Mouse (Mus musculus): ENCODE results near the gene Muc1. TPM values are rescaled to one million over a fixed set of nuclear protein-coding genes. Genes with fewer than 3 reads are reported as not detected.

Muc1 gene
- polyA plus RNA-seq, 1 experiment = 38.3 TPM

DNA sequence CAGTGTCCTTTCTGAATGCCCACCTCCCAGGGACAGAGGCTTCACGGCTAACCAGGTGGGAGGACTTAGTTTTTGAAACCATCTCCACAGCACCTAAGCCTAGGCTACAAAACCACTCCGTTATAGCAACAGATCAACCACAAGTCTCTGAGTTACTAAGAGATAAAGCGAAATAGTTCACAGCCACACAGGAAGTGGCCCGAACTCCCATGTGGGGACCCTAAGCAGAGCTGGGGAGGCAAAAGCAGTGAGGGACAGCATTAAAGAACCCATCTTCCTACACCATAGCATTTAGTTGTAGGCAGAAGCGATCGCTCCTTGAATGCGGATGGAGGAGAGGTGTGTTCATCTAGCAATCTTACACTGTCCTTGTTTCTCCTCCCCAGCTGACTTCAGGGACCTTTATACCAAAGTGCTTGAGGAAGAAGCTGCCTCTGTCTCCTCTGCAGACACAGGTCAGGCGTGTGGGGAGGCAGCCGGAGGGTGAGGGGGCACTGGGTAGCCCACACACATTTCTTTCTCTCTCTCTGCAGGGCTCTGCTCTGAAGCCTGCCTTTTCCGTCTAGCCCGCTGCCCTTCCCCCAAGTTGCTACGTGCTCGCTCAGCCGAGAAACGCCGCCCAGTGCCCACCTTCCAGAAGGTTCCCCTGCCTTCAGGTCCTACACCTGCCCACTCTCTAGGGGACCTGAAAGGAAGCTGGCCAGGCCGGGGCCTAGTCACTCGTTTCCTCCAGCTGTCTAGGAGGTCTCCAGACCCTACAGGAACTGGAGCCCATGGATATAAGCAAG lies 41.0 kb upstream of the Muc1 start:
- Histone ChIP-seq H3K36me3 (ENCODE audit: control insufficient read depth, insufficient read depth, low read length) (no peaks in the 10 kb centered on the region), H3K4me1 (ENCODE audit: control insufficient read depth, insufficient read depth, low read length) (peaks cover 12% of the 10 kb centered on the region), H3K4me3 (ENCODE audit: control insufficient read depth, low read depth, low read length) (no peak overlapping the region)

DNA sequence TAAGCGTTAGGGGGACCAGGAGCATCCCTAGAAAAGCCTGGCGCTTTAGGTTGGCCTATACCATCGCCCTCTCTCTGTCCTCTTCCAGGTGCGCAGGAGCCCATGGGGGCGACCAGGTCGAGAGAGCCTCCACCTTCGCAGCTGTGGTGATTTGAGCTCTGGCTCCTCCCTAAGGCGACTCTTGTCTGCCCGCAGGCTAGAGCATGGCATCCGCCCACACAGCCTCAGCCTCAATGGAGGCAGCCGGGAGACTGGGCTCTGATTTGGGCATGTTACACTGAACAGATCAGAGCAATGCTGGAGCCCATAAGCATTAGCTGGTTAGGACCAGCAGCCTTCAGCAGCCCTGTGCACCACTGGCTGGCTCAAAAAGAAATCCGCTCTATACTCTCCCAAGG lies 40.4 kb upstream of the Muc1 start:
- Histone ChIP-seq H3K4me1 (ENCODE audit: control insufficient read depth, insufficient read depth, low read length) (peaks cover 10% of the 10 kb centered on the region), H3K36me3 (ENCODE audit: control insufficient read depth, insufficient read depth, low read length) (no peaks in the 10 kb centered on the region), H3K4me3 (ENCODE audit: control insufficient read depth, low read depth, low read length) (no peak overlapping the region), H3K27ac (ENCODE audit: control insufficient read depth, insufficient read depth, low read depth, low read length) (no peak overlapping the region), H3K27me3 (ENCODE audit: control insufficient read depth, insufficient read depth, low read length) (no peaks in the 10 kb centered on the region)
- TF ChIP-seq POLR2A (IDR thresholded peaks at IDR 0.05; ENCODE audit: control insufficient read depth, low read depth, low read length) (no peak), CTCF (IDR thresholded peaks at IDR 0.05; ENCODE audit: control insufficient read depth, insufficient read depth, insufficient replicate concordance, low read depth, low read length) (no peak)

More for the DNA sequence above, 41.0 kb upstream of the Muc1 start:
- H3K27me3 ChIP-seq (ENCODE audit: control insufficient read depth, insufficient read depth, low read length) = no peaks in the 10 kb centered on the region
- TF ChIP-seq CTCF (IDR thresholded peaks at IDR 0.05; ENCODE audit: control insufficient read depth, insufficient read depth, insufficient replicate concordance, low read depth, low read length) = no peak
- TF ChIP-seq POLR2A (IDR thresholded peaks at IDR 0.05; ENCODE audit: control insufficient read depth, low read depth, low read length) = no peak
- no peak overlapping the region for H3K27ac ChIP-seq (ENCODE audit: control insufficient read depth, insufficient read depth, low read depth, low read length)

DNA sequence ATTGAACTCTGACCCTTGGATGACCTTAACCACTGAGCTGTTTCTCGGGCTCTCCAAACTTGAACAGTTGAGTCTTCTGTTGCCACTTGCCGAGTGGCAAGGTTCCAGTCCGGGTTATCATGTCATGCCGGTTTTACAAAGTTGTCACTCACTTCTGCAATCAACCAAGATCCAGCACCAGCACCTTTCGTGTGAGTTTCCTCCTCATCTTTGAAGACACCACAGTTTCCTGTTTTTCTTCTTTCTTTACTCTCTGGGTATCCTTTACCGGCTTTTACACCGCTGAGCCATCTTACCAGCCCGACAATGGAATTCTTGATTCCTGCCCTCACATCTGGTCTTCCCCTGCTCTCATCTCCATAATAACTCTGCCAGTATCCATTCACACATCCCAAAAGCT lies 38.4 kb upstream of the Muc1 start:
- TF ChIP-seq CTCF (IDR thresholded peaks at IDR 0.05; ENCODE audit: control insufficient read depth, insufficient read depth, insufficient replicate concordance, low read depth, low read length) (no peak), POLR2A (IDR thresholded peaks at IDR 0.05; ENCODE audit: control insufficient read depth, low read depth, low read length) (no peak)
- no peaks in the 10 kb centered on the region for H3K36me3 ChIP-seq (ENCODE audit: control insufficient read depth, insufficient read depth, low read length)
- H3K27ac ChIP-seq (ENCODE audit: control insufficient read depth, insufficient read depth, low read depth, low read length) = no peak overlapping the region
- H3K4me1 ChIP-seq (ENCODE audit: control insufficient read depth, insufficient read depth, low read length) = peaks cover 10% of the 10 kb centered on the region
- no peak overlapping the region for H3K4me3 ChIP-seq (ENCODE audit: control insufficient read depth, low read depth, low read length)
- H3K27me3 ChIP-seq (ENCODE audit: control insufficient read depth, insufficient read depth, low read length) = no peaks in the 10 kb centered on the region

DNA sequence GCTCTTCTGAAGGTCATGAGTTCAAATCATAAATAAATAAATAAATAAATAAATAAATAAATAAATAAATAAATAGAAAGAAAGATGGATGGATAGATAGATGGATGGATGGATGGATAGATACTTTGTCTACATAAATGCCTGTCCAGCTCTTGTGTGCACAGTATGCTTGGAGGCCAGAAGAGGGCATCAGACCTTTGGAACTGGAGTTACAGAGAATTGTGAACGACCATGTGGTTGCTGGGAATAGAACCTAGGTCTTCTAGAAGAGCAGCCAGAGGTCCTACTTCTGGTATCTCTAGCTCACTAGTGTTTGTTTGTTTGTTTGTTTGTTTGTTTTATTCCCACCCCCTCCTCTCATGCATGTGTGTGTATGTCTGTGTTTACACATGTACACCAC lies 35.5 kb upstream of the Muc1 start:
- TF ChIP-seq POLR2A (IDR thresholded peaks at IDR 0.05; ENCODE audit: control insufficient read depth, low read depth, low read length) (no peak), CTCF (IDR thresholded peaks at IDR 0.05; ENCODE audit: control insufficient read depth, insufficient read depth, insufficient replicate concordance, low read depth, low read length) (no peak)
- Histone ChIP-seq H3K36me3 (ENCODE audit: control insufficient read depth, insufficient read depth, low read length) (no peaks in the 10 kb centered on the region), H3K27me3 (ENCODE audit: control insufficient read depth, insufficient read depth, low read length) (no peaks in the 10 kb centered on the region), H3K4me3 (ENCODE audit: control insufficient read depth, low read depth, low read length) (no peak overlapping the region), H3K4me1 (ENCODE audit: control insufficient read depth, insufficient read depth, low read length) (peaks cover 7% of the 10 kb centered on the region), H3K27ac (ENCODE audit: control insufficient read depth, insufficient read depth, low read depth, low read length) (no peak overlapping the region)

DNA sequence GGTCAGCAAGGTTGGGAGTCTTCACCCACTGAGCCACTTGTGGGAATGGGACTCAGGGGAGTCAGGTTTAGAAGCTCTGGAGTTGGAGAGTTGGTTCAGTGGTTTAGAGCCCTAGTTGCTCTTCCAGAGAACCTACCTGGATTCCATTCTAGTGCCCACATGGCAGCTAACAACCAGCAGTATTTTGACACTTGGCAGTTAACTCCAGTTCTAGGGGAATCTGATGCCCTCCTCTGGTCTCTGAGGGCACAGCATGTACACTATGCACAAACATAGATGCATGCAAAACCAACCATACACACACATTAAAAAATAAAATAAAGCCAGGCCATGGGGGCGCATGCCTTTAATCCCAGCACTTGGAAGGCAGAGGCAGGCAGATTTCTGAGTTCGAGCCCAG lies 35.0 kb upstream of the Muc1 start:
- Histone ChIP-seq H3K27ac (ENCODE audit: control insufficient read depth, insufficient read depth, low read depth, low read length) (no peak overlapping the region), H3K27me3 (ENCODE audit: control insufficient read depth, insufficient read depth, low read length) (no peaks in the 10 kb centered on the region), H3K4me3 (ENCODE audit: control insufficient read depth, low read depth, low read length) (no peak overlapping the region), H3K4me1 (ENCODE audit: control insufficient read depth, insufficient read depth, low read length) (peaks cover 7% of the 10 kb centered on the region), H3K36me3 (ENCODE audit: control insufficient read depth, insufficient read depth, low read length) (no peaks in the 10 kb centered on the region)
- no peak for TF ChIP-seq POLR2A (IDR thresholded peaks at IDR 0.05; ENCODE audit: control insufficient read depth, low read depth, low read length)
- no peak for TF ChIP-seq CTCF (IDR thresholded peaks at IDR 0.05; ENCODE audit: control insufficient read depth, insufficient read depth, insufficient replicate concordance, low read depth, low read length)

DNA sequence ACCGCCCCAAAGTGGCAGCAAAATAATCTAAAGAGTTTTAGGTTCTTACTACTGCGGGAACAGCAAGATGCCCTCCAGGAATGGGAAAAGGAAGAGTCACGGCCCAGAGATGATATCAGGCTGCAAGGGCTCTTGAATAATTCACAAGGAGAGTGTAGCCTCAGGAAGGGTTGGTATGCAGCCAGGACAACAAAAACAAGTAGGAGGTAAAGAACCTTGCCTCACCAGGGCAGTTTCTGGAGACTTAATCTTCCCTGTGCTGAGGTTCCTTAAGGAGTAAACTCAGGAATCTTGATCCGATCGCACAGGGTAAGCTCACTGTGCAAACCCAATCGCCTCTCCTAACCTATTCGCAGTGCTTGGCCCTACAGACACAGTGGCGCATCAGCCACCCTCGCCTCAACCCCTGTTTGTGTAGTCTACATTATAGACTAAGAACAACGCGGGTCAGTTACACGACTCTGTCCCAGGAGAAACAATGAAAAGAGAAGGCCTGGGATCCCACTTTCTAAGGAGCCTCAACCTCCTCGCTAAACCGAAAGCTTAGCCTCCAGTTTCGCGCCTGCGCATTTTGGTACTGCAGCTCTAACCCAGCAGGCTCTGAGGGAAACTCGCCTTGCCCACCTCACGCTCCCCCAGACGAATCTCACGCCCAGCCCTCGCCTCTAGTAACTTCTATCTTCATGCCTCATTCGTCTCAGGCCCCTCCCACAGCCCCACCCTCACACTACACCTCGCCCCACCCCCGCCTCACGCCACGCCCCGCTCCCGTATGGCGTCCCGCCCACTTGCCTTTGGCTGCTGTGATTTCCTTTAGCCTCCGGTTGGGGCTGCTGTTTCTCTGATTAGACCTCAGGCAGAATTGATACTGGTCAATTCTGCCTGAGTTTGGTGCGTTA lies 32.6 kb upstream of the Muc1 start:
- H3K27ac ChIP-seq (ENCODE audit: control insufficient read depth, insufficient read depth, low read depth, low read length) = peak overlapping the region; percentile 24
- TF ChIP-seq POLR2A (IDR thresholded peaks at IDR 0.05; ENCODE audit: control insufficient read depth, low read depth, low read length) (peak; percentile 61), CTCF (IDR thresholded peaks at IDR 0.05; ENCODE audit: control insufficient read depth, insufficient read depth, insufficient replicate concordance, low read depth, low read length) (peak; percentile 39; the same call in 1 of the 2 replicates)

DNA sequence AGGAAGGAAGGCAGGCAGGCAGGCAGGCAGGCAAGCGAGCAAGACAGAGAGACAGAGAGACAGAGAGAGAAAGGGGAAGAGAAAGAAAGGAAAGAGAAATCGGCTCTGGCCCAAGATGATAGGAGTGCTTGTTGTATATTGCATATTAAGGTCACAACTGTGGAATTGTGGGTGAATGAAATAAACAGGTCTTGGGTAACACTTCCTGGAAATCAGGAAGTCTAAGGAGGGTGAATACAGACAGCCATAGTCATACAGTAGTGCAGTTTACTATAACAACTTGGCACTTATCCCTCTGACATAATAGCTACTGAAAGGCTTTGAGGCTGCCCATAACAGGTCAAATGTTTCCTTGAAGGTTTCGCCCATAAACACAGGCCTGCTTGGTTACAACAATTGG lies 29.0 kb upstream of the Muc1 start:
- Histone ChIP-seq H3K36me3 (ENCODE audit: control insufficient read depth, insufficient read depth, low read length) (no peaks in the 10 kb centered on the region), H3K4me1 (ENCODE audit: control insufficient read depth, insufficient read depth, low read length) (peaks cover 7% of the 10 kb centered on the region), H3K27me3 (ENCODE audit: control insufficient read depth, insufficient read depth, low read length) (no peaks in the 10 kb centered on the region), H3K4me3 (ENCODE audit: control insufficient read depth, low read depth, low read length) (no peak overlapping the region), H3K27ac (ENCODE audit: control insufficient read depth, insufficient read depth, low read depth, low read length) (no peak overlapping the region)
- TF ChIP-seq POLR2A (IDR thresholded peaks at IDR 0.05; ENCODE audit: control insufficient read depth, low read depth, low read length) (no peak), CTCF (IDR thresholded peaks at IDR 0.05; ENCODE audit: control insufficient read depth, insufficient read depth, insufficient replicate concordance, low read depth, low read length) (no peak)

More for the DNA sequence above, 32.6 kb upstream of the Muc1 start:
- Histone ChIP-seq H3K4me3 (ENCODE audit: control insufficient read depth, low read depth, low read length) (peak overlapping the region; percentile 34), H3K36me3 (ENCODE audit: control insufficient read depth, insufficient read depth, low read length) (no peaks in the 10 kb centered on the region), H3K27me3 (ENCODE audit: control insufficient read depth, insufficient read depth, low read length) (no peaks in the 10 kb centered on the region), H3K4me1 (ENCODE audit: control insufficient read depth, insufficient read depth, low read length) (peaks cover 7% of the 10 kb centered on the region)

Data from testis, adult 2 months (tissue).